Mouse (Mus musculus) heart, adult 2 months (tissue): ENCODE data around the gene Slc35e2. TPM values are rescaled to one million over a fixed set of nuclear protein-coding genes. Genes with fewer than 3 reads are reported as not detected.
A peak's percentile ranks its signal among the peaks of the same experiment; 100 is the strongest.

Experiments used
- DNase-seq, 2 experiments: peaks; one replicate each; pipeline ENCODE4 v3.0.0; 2021
- H3K27ac ChIP-seq: fragments of 200-600 bp; 2 replicates; pipeline ENCODE4 v1.8.1; 2022
- H3K27me3 ChIP-seq: fragments of 200-500 bp; 2 replicates; pipeline ENCODE4 v1.6.1; 2012; ENCODE audit warnings: mild to moderate bottlenecking, low read length, inconsistent platforms, mixed read lengths; ENCODE audit not compliant: control insufficient read depth, insufficient read depth
- H3K36me3 ChIP-seq: fragments of 200-500 bp; 2 replicates; pipeline ENCODE4 v1.6.1; 2012; ENCODE audit warnings: low read length, inconsistent platforms; ENCODE audit not compliant: control insufficient read depth, insufficient read depth
- H3K4me1 ChIP-seq: fragments of 200-500 bp; 2 replicates; pipeline ENCODE4 v1.6.1; 2011; ENCODE audit warnings: low read length; ENCODE audit not compliant: control insufficient read depth, insufficient read depth
- H3K4me3 ChIP-seq: fragments of 200-600 bp; 2 replicates; pipeline ENCODE4 v1.8.1; 2022
- H3K79me2 ChIP-seq: fragments of 200-500 bp; replicated peaks from 2 replicates; pipeline ENCODE4 v1.6.1; 2012; ENCODE audit warnings: mild to moderate bottlenecking, inconsistent platforms, low read length, moderate library complexity, mixed read lengths; ENCODE audit not compliant: control insufficient read depth, insufficient read depth
- H3K9ac ChIP-seq: fragments of 200-500 bp; 2 replicates; pipeline ENCODE4 v1.6.1; 2012; ENCODE audit warnings: low read depth, mild to moderate bottlenecking, control low read depth, inconsistent platforms, low read length, mixed read lengths
- CTCF ChIP-seq: fragments of 200-600 bp; IDR thresholded peaks from 2 replicates; pipeline ENCODE4 v1.8.1; 2022; ENCODE audit warnings: antibody characterized with exemption, mild to moderate bottlenecking, moderate library complexity
- EP300 ChIP-seq: fragments of 200-500 bp; IDR thresholded peaks from 2 replicates; pipeline ENCODE4 v1.6.1; 2011; ENCODE audit warnings: low read depth, low read length, control low read depth; ENCODE audit not compliant: insufficient read depth
- POLR2A ChIP-seq: fragments of 200-500 bp; IDR thresholded peaks from 2 replicates; pipeline ENCODE4 v1.6.1; 2011; ENCODE audit warnings: mild to moderate bottlenecking, low read depth, low read length, control low read depth; ENCODE audit not compliant: insufficient read depth
- WGBS: fragments of 180-500 bp; shearing (Covaris S2); methylation state at CpG from one replicate; pipeline ENCODE4 v1.1.7; 2018; 5-methylcytosine and 5-hydroxymethylcytosine counted together
- intact Hi-C: fragments of 180-260 bp; cut with DNase I; formaldehyde crosslinking; loops from one replicate; pipeline ENCODE4 v1.15.1; 2025
- polyA plus RNA-seq: library from polyadenylated mRNA; depleted of rRNA; stranded (reverse); fragments of >200 nt; gene quantifications from 2 replicates; pipeline ENCODE4 v1.2.3, GENCODE M21; 2012
- total RNA-seq, 2 experiments: library from RNA; stranded (reverse); gene quantifications; 2 replicates each; pipeline ENCODE4 v1.2.3; 2021

The Slc35e2 gene
- total and polyA plus RNA-seq, 3 experiments, result 4.1 to 8.2 (median 6.3) TPM

- Histone ChIP-seq H3K27ac (peak overlapping the region; percentile 47), H3K4me1 (peaks cover 2% of the 10 kb centered on the region), H3K27me3 (peaks cover 3% of the 10 kb centered on the region; the same call in 1 of the 2 replicates), H3K9ac (peak overlapping the region; percentile 74), H3K79me2 (no peaks in the 10 kb centered on the region), H3K4me3 (peak overlapping the region; percentile 28), H3K36me3 (no peaks in the 10 kb centered on the region)
- TF ChIP-seq POLR2A (0 out of 2 replicates have a peak, but pooled peaks have one; percentile 5), CTCF (no peak; the same call in 1 of the 2 replicates)
- DNase-seq, result peak in 1 of 2 experiments; percentile 61
- intact Hi-C loops, result no loop called here
- WGBS, result 3% methylated on average over 31 of the region's 31 CpGs
These were observed 52.4 kb downstream of the Slc35e2 start for GRCm38 (mm10) chr4:155653451-155654182.

GRCm38 (mm10) chr4:155654183-155654455 is 52.9 kb downstream of the Slc35e2 start:
- H3K9ac ChIP-seq, result no peak overlapping the region; the same call in 1 of the 2 replicates
- no peaks in the 10 kb centered on the region for H3K36me3 ChIP-seq
- intact Hi-C loops, result no loop called here
- peak overlapping the region; percentile 28 for H3K4me3 ChIP-seq
- no peak overlapping the region; the same call in 1 of the 2 replicates for H3K27ac ChIP-seq
- WGBS, result 14% methylated on average over 6 of the region's 6 CpGs
- no peak for TF ChIP-seq POLR2A
- no peak for TF ChIP-seq EP300
- no peak for TF ChIP-seq CTCF
- peak in 1 of 2 experiments; percentile 66 for DNase-seq
- H3K4me1 ChIP-seq, result peaks cover 2% of the 10 kb centered on the region
- no peaks in the 10 kb centered on the region for H3K79me2 ChIP-seq
- H3K27me3 ChIP-seq, result peaks cover 3% of the 10 kb centered on the region; the same call in 1 of the 2 replicates

GRCm38 (mm10) chr4:155654456-155655298 is 53.5 kb downstream of the Slc35e2 start:
- DNase-seq, result peak in 1 of 2 experiments; percentile 65
- no peak overlapping the region; the same call in 1 of the 2 replicates for H3K27ac ChIP-seq
- TF ChIP-seq POLR2A (0 out of 2 replicates have a peak, but pooled peaks have one; percentile 20), CTCF (no peak), EP300 (no peak)
- H3K9ac ChIP-seq, result peak overlapping the region; percentile 62
- no peaks in the 10 kb centered on the region for H3K36me3 ChIP-seq
- H3K79me2 ChIP-seq, result no peaks in the 10 kb centered on the region
- intact Hi-C loops, result no loop called here
- peak overlapping the region; percentile 28 for H3K4me3 ChIP-seq
- H3K4me1 ChIP-seq, result peaks cover 2% of the 10 kb centered on the region
- peaks cover 3% of the 10 kb centered on the region; the same call in 1 of the 2 replicates for H3K27me3 ChIP-seq
- 16% methylated on average over 51 of the region's 52 CpGs for WGBS

GRCm38 (mm10) chr4:155656214-155656751 is 55.1 kb downstream of the Slc35e2 start:
- H3K36me3 ChIP-seq, result no peaks in the 10 kb centered on the region
- H3K79me2 ChIP-seq, result no peaks in the 10 kb centered on the region
- TF ChIP-seq POLR2A, result no peak
- no peak for TF ChIP-seq CTCF
- TF ChIP-seq EP300, result no peak
- WGBS, result 91% methylated on average over 13 of the region's 13 CpGs
- no peak overlapping the region for H3K4me3 ChIP-seq
- peaks cover 3% of the 10 kb centered on the region; the same call in 1 of the 2 replicates for H3K27me3 ChIP-seq
- intact Hi-C loops, result no loop called here
- H3K4me1 ChIP-seq, result peaks cover 2% of the 10 kb centered on the region
- no peak for DNase-seq
- H3K9ac ChIP-seq, result no peak overlapping the region
- no peak overlapping the region for H3K27ac ChIP-seq

GRCm38 (mm10) chr4:155658961-155659360 is 57.7 kb downstream of the Slc35e2 start:
- H3K9ac ChIP-seq, result no peak overlapping the region
- no peaks in the 10 kb centered on the region for H3K27me3 ChIP-seq
- peaks cover under 1% of the 10 kb centered on the region; the same call in 1 of the 2 replicates for H3K4me1 ChIP-seq
- intact Hi-C loops, result no loop called here
- no peak for DNase-seq
- no peak overlapping the region for H3K4me3 ChIP-seq
- H3K36me3 ChIP-seq, result no peaks in the 10 kb centered on the region
- no peaks in the 10 kb centered on the region for H3K79me2 ChIP-seq
- TF ChIP-seq POLR2A, result no peak
- TF ChIP-seq EP300, result no peak
- TF ChIP-seq CTCF, result no peak
- no peak overlapping the region for H3K27ac ChIP-seq
- 95% methylated on average over 10 of the region's 10 CpGs for WGBS
